Mouse (Mus musculus) spleen, postnatal 36 days (tissue): ENCODE measurements around the gene Bag6.

Experiments used
- DNase-seq, 2 experiments: peaks; one replicate each; pipeline ENCODE4 v3.0.0; 2022; ENCODE audit warnings: low spot score in 2 of 2, mixed read lengths in 1 of 2

The Bag6 gene

GRCm38 (mm10) chr17:35166352-35167035, 31.5 kb downstream of the Bag6 start:
- DNase-seq, result peak; percentile 71 to 85

GRCm38 (mm10) chr17:35167794-35168193, 32.8 kb downstream of the Bag6 start:
- no peak for DNase-seq

DNA sequence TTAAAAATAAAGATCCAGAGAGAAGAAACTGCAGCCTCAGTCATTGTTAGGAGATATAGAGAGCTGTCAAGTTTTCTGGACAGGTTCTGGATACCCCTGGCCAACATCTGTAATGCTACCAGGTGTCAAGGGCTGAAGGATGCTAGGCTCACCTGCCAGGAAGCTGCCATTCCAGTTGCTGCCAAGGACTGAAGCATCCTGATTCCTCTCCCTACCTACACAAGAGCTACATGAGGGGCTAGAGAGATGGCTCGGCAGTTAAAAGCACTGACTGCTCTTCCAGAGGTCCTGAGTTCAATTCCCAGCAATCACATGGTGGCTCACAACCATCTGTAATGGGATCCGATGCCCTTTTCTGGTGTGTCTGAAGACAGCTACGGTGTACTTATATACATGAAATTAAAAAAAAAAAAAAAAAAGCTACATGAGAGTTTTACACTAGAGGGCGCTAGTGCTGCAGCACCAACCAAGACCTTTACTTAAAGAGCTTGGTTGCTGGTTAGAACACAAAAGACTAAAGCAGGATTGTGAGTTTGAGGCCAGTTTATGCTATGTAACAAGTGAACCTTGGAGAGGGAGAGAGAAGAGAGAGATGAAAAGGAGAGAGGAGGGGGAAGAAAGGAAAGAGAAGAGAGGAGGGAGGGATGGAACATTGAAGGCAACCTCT, 33.7 kb downstream of the Bag6 start:
- peak in 1 of 2 experiments; percentile 58 for DNase-seq

DNA sequence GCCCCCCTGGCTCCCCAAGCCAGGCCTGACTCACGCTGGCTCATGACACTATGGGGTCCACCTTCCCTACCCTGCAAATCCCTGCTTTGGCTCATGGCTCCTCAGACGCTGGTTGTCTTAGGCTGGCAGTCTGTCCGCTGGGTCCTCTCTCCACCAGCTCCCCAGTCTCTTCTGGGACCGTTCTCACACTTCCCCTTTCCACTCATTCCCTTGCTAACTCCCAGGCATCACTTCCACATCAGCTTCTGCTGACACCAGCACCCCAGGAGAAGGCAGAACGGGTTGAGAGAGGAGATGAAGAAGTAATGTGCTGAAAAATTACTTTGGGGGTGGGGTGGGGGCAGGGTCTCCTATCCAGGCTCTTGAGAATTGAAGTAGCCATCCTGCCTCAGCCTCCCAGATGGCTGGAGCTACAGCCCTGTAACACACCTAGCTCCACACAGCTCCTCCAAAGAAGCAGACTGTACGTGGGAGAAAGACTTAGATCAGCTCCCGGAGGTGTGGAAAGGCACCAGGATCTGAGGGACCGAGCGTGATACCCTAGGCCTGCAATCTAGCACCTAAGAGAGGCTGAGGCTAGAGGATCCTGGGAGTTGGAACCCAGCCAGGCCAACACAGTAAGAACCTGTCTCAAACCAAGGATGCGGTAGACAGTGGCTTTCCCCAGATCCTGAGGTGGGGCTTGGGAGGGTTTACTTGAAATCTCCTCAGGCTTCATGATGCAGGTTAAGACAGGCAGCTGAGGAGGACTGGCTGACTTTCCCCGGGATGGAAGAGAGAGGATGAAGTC, 37.7 kb downstream of the Bag6 start:
- peak in 1 of 2 experiments; percentile 31 for DNase-seq

- peak; percentile 70 to 75 for DNase-seq
Measured at GRCm38 (mm10) chr17:35173329-35173728, 38.4 kb downstream of the Bag6 start.

DNA sequence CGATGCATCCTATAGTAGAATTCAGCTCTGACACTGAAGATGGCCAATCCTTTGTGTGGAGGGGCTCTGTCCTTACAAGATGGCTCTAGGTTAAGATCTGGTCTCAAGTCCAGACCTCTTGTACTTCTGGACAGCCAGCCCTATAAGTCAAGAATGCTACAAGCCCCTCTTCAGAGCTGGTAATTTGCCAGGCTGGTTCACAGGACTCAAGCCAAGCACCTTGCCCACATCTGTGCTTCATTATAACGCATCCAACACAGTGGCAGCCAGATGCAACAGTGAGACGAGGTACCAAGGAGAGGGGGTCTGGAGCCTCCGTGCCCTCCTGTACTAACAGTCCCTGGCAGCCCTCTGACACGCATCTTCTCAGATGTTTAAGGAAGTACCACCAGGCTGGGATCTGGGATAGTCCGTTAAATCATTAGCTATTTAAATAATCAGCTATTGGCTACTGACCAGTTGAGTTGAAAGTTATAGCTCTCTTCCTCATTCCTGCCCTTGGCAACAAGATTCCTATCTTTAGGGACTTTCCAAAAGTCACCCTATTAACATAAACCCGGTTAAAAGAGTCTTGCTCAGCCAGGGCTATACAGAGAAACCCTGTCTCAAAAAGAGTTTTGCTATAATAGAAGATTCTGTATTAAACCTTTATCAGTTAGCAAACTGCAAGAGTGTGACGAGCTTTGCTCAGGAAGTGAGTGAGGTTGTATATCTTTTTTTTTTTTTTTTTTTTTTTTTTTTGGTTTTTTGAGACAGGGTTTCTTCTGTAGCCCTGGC, 39.4 kb downstream of the Bag6 start:
- DNase-seq, result no peak

GRCm38 (mm10) chr17:35175382-35175781, 40.4 kb downstream of the Bag6 start:
- peak; percentile 62 to 68 for DNase-seq

- DNase-seq, result no peak
Measured at GRCm38 (mm10) chr17:35175968-35176367, 41.0 kb downstream of the Bag6 start, which contains the start of gene Aif1. TSS of gene Aif1 (minus strand) at chr17:35176068.

DNA sequence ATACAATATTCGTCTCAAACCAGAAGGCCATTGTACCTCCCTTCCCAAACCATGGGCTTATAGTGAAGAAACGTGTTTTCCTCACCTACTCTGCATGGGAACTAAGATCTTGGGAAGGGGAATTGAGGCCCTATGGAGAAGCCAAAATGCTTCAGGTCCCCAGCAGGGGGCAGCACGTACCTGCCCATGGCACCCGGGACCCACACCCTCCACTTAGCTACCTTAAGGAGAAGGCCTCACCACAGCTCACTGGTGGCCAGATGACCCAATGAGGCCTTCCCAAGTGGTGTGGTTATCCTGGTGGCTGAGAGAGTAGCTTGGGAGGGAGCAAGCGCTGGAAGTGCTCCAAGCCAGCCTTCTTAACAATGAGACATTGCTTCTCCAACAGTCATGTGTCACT, 43.5 kb downstream of the Bag6 start:
- DNase-seq, result peak; percentile 74 to 77

GRCm38 (mm10) chr17:35180093-35180492, 45.1 kb downstream of the Bag6 start:
- DNase-seq, result no peak

- DNase-seq, result peak; percentile 82 to 91
Measured at GRCm38 (mm10) chr17:35185639-35186611, 50.9 kb downstream of the Bag6 start.

GRCm38 (mm10) chr17:35186681-35187080, 51.7 kb downstream of the Bag6 start:
- DNase-seq, result peak; percentile 84 to 86

DNA sequence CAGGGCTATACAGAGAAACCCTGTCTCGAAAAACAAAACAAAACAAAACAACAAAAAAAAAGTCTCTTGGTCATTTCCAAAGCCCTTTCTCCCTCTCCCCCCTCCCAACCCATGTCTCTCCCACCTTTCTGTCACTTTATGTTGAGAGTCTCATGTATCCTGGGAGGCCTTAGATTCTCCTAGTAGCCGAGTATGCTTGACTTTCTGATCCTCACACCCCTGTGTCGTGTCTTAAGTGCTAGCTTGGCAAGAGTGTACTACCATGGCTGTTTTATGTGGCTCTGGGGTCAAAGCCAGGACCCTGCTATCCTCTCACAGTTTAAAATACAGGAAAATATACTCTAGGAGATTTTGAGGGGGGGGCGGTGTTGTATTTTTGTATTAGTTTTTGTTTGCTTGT, 52.4 kb downstream of the Bag6 start:
- no peak for DNase-seq

- peak in 1 of 2 experiments; percentile 51 for DNase-seq
Measured at GRCm38 (mm10) chr17:35187959-35188610, 53.1 kb downstream of the Bag6 start, which contains the start of gene Lst1. TSS of gene Lst1 (minus strand) at chr17:35188439.

- DNase-seq, result peak; percentile 65 to 76
Measured at GRCm38 (mm10) chr17:35189186-35189585, 54.2 kb downstream of the Bag6 start.

DNA sequence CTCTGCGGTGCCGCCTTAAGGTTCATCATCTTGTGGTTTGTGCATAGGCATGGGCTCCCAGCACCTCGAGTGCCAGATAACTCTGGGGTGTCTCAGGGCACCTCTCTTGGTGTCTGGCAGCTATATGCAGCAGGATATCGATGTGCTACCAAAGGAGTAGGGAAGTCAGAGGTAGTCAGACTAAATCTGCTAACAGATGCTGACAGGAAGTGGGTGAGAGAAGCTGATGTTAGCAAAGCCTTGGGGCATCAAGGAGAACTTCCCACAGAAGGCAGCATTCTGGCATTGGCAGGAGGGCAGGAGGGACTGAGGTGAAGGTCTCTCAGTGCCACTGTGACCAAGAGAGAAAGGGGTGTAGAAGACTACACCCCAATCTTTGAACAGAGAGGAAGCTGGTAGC, 55.1 kb downstream of the Bag6 start:
- peak; percentile 69 to 74 for DNase-seq

- DNase-seq, result no peak
Measured at GRCm38 (mm10) chr17:35191723-35192122, 56.7 kb downstream of the Bag6 start.

DNA sequence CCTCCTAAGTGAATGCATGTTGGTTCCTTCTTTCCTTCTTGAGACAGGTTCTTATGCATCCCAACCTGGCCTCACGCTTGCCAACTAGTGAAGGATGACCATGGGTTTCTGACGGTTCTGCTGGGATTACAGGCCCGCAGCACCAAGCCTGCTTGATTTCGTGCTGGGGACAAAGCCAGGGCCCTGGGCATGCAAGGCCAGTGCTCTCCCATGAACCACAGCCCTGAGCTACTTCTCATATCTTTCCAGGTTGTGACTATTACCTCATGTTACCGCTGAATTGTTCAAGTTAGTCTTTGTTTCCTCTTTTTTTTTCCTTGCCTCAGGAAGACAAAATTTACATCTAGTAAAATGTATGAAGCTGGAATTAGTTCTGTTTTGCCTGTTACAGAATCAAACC, 57.9 kb downstream of the Bag6 start:
- no peak for DNase-seq

DNA sequence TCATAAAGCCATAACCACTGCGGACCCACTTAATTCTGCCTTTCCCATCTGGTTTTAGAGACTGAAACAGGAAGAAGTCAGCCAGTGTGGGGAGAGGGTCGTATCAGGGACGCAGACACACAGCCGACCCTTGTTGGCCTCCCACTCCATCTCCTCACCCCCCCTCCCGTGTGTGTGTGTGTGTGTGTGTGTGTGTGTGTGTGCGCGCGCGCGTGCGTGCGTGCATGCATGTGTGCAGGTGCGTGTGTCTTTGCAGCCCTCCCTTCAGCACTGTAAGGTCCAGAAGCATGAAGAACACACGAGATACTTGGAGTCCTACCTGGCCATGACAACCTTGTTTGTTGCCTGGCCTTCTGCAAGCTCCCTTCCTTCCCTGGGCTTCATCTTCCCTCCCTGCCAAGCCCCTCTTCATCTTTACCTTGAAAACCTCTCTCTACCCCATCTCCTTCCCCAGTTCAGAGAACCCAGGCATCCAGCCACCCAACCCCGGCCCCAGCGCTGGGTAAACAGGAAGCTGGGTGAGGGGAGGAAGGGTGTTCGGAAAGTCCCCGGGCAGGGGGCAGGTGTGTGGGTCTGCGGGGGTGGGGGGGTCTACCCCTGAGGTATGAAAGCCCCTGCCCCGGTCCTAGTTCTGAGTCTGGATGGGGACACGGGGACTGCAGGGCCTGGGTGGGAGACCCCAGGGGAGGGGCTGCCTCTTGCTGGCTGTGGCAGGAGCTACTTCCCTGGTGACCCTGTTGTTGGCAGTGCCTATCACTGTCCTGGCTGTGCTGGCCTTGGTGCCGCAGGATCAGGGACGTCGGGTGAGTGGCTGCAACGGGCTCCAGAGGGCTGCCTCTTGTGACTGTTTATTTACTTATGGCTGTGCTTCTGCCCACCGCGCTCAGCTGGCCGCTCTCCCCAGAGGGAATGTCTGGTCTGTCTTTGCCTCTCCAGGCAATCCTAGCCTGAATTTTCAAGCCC, 59.2 kb downstream of the Bag6 start, which contains the start of gene Ltb:
Gene Ltb, plus strand, starts transcription at position 559 of the 963 bp plus-strand sequence.
- peak; percentile 93 to 94 for DNase-seq
